1 mouse cellular context compared by ENCODE assay signal in the genomic region with DNA sequence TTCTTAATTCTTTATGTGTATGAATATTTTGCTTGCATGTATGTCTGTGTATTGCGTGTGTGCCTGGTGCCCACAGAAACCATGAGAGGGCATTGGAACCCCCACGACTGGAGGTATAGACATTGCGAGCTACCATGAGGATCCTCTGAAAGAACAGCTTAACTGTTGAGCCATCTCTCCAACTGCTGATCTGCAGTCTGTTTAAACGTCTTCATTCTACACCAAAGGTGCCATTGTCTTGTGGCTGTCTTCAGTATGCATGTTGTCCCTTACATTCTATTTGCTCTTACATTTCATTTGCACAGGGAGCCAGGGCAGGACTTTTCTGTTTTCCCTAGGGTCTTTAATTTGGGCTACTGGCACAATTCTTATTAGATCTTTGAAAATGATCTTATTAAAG.
TF ChIP-seq lines count a peak whose summit lies in the region.

No protein-coding gene starts in this region.

TF ChIP-seq in myocyte, 11 proteins besides CTCF, POLR2A, EP300 and RAD21 (continued from another document):
- TF ChIP-seq CEBPB (IDR thresholded peaks at IDR 0.05; ENCODE audit: insufficient read depth, poor library complexity, severe bottlenecking) (no peak), TCF12 (IDR thresholded peaks at IDR 0.05; ENCODE audit: insufficient read depth, poor library complexity, severe bottlenecking) (no peak)
